Comparison of ENCODE assay signal across 15 mouse cellular contexts in the genomic region with DNA sequence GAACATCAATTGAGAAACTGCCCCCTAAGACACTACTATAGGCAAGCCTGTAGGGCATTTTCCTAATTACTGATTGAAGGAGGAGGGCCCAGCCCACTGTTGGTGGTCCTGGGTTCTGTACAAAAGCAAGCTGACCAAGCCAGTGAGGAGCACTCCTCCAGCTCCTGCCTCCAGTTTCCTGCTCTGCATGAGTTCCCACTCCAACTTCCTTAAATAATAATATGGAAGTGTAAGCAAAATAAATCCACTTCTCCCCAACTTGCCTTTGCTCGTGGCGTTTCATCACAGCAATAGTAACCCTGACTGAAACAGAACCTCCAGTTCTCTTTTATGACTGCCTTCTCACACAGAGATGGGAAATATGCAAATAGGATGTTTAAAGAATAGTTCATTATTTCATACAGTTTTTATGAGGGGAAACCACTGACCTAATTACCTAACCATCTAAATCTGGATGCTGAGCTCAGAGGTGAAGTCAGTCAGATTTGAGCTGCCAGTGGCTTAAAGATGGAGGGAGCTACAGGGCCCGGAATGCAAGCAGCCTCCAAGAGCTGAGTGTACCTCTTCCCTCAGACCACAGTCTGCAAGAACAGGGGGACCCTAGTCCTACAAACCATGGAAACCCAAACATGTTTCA.
DNase-seq lines count a peak whose midpoint lies in the region; ATAC-seq and TF ChIP-seq lines count a peak whose summit lies in the region.
"Had no signal": no experiment of that assay in that cellular context is flagged by ENCODE, and none has a peak within 500 bp of the region (broad histone marks: within the 10 kb centered on the region; RNA-seq: fewer than 3 reads in every experiment).

No protein-coding gene starts in this region.

- peaks cover 39% of the 10 kb centered on the region for H3K4me1 ChIP-seq in heart, embryonic 10.5 days
- H3K4me1 ChIP-seq in heart, embryonic 12.5 days (replicated peaks), result peaks cover 42% of the 10 kb centered on the region
- H3K4me1 ChIP-seq in CH12.LX (ENCODE audit: control insufficient read depth in 1 of 2, insufficient read depth in 2 of 2), result peaks cover 6 to 22% of the 10 kb centered on the region in 2 experiments
- H3K4me1 ChIP-seq in hindbrain, embryonic 16.5 days (ENCODE audit: control insufficient read depth, insufficient read depth, low read depth, low read length), result peaks cover 4% of the 10 kb centered on the region

- dilution Hi-C loops in CH12.LX (cut with MboI; ENCODE audit: extremely low pct_ligation_motif_present, extremely low pct_unique_long_range_greater_than_20kb, low sequenced_read_pairs), result no loop called here

- in situ Hi-C loops in CH12.LX (cut with MboI; ENCODE audit: low pct_ligation_motif_present, low pct_unique_long_range_greater_than_20kb, low sequenced_read_pairs), result loop anchor here (25.0 kb wide), 1 partner anchor 487 kb away; no protein-coding TSS in a partner anchor

- ATAC-seq in heart, embryonic 12.5 days (ENCODE audit: insufficient number of reproducible peaks, low FRiP score), result no peak
- ATAC-seq in hindbrain, embryonic 16.5 days, result no peak
- ATAC-seq: intestine, embryonic 16.5 days; liver, embryonic 12.5 days had no signal

- TF ChIP-seq POLR2A in CH12.LX (IDR thresholded peaks at IDR 0.05; ENCODE audit: low read depth, low read length), result no peak

- H3K9ac ChIP-seq in heart, embryonic 12.5 days, result no peak overlapping the region
- H3K9ac ChIP-seq in CH12.LX (ENCODE audit: insufficient read depth, low read depth), result no peak overlapping the region
- no peak overlapping the region for H3K9ac ChIP-seq in hindbrain, embryonic 16.5 days (ENCODE audit: low read depth, low read length)
- H3K9ac ChIP-seq: embryonic facial prominence, embryonic 13.5 days; liver, embryonic 12.5 days; neural tube, embryonic 15.5 days had no signal

- TF ChIP-seq EP300 in CH12.LX (IDR thresholded peaks at IDR 0.05; ENCODE audit: low read length), result 0 out of 2 replicates have a peak, but pooled peaks have one; percentile 40

- no peak overlapping the region for H3K27ac ChIP-seq in heart, embryonic 10.5 days
- H3K27ac ChIP-seq in heart, embryonic 12.5 days (ENCODE audit: poor library complexity, severe bottlenecking), result no peak overlapping the region
- H3K27ac ChIP-seq in CH12.LX (ENCODE audit: insufficient read depth, low read depth), result no peak overlapping the region
- H3K27ac ChIP-seq in hindbrain, embryonic 16.5 days (ENCODE audit: low read depth, low read length), result no peak overlapping the region
- H3K27ac ChIP-seq: embryonic facial prominence, embryonic 13.5 days; liver, embryonic 12.5 days; midbrain, embryonic 10.5 days; neural tube, embryonic 15.5 days had no signal

- peaks cover 36% of the 10 kb centered on the region; the same call in 1 of the 2 replicates for H3K27me3 ChIP-seq in heart, embryonic 10.5 days (ENCODE audit: insufficient read depth, poor library complexity, severe bottlenecking)
- H3K27me3 ChIP-seq in heart, embryonic 12.5 days (replicated peaks), result 0 out of 2 replicates have a peak, but pooled peaks cover 13% of the 10 kb centered on the region
- no peaks in the 10 kb centered on the region for H3K27me3 ChIP-seq in CH12.LX (replicated peaks)
- no peaks in the 10 kb centered on the region for H3K27me3 ChIP-seq in hindbrain, embryonic 16.5 days (replicated peaks; ENCODE audit: control insufficient read depth, insufficient read depth, low read length)
- H3K27me3 ChIP-seq: embryonic facial prominence, embryonic 13.5 days; liver, embryonic 12.5 days; neural tube, embryonic 15.5 days had no signal

- H3K4me3 ChIP-seq in heart, embryonic 10.5 days, result no peak overlapping the region
- no peak overlapping the region for H3K4me3 ChIP-seq in heart, embryonic 12.5 days
- no peak overlapping the region for H3K4me3 ChIP-seq in CH12.LX (replicated peaks in 1 of 3; ENCODE audit: low read depth in 2 of 3, low read length in 2 of 3, poor library complexity in 1 of 3)
- no peak overlapping the region for H3K4me3 ChIP-seq in hindbrain, embryonic 16.5 days (ENCODE audit: low read length)
- H3K4me3 ChIP-seq: embryonic facial prominence, embryonic 13.5 days; liver, embryonic 12.5 days; midbrain, embryonic 10.5 days; neural tube, embryonic 15.5 days had no signal

- TF ChIP-seq CTCF in CH12.LX (conservative IDR thresholded peaks at IDR 0.05 in 1 of 2, IDR thresholded peaks at IDR 0.05 in 1 of 2; ENCODE audit: low read depth in 2 of 2, low read length in 2 of 2), result no peak

- no peaks in the 10 kb centered on the region for H3K79me2 ChIP-seq in CH12.LX (replicated peaks; ENCODE audit: control insufficient read depth, extremely low read depth, insufficient read depth, poor library complexity, severe bottlenecking)

- peaks cover 22% of the 10 kb centered on the region for H3K36me3 ChIP-seq in heart, embryonic 10.5 days
- peaks cover 37% of the 10 kb centered on the region for H3K36me3 ChIP-seq in heart, embryonic 12.5 days
- H3K36me3 ChIP-seq in CH12.LX (replicated peaks in 1 of 2; ENCODE audit: control insufficient read depth in 1 of 2, insufficient read depth in 1 of 2, low read length in 1 of 2), result peaks cover 0 to 28% of the 10 kb centered on the region in 2 experiments
- H3K36me3 ChIP-seq in hindbrain, embryonic 16.5 days (ENCODE audit: control insufficient read depth, insufficient read depth, low read length), result peaks cover 3% of the 10 kb centered on the region; the same call in 1 of the 2 replicates

- H3K4me2 ChIP-seq in heart, embryonic 12.5 days, result no peak overlapping the region
- H3K4me2 ChIP-seq in CH12.LX (ENCODE audit: insufficient read depth, low read depth, poor library complexity, severe bottlenecking), result no peak overlapping the region
- no peak overlapping the region for H3K4me2 ChIP-seq in hindbrain, embryonic 16.5 days (ENCODE audit: low read length)
- H3K4me2 ChIP-seq: embryonic facial prominence, embryonic 13.5 days; liver, embryonic 12.5 days; neural tube, embryonic 15.5 days had no signal

- no peaks in the 10 kb centered on the region for H3K9me3 ChIP-seq in heart, embryonic 10.5 days
- H3K9me3 ChIP-seq in heart, embryonic 12.5 days (replicated peaks), result no peaks in the 10 kb centered on the region
- H3K9me3 ChIP-seq in CH12.LX (replicated peaks; ENCODE audit: low read length), result no peaks in the 10 kb centered on the region
- H3K9me3 ChIP-seq in hindbrain, embryonic 16.5 days (ENCODE audit: control insufficient read depth, low read length), result no peaks in the 10 kb centered on the region
- H3K9me3 ChIP-seq: embryonic facial prominence, embryonic 13.5 days; liver, embryonic 12.5 days; midbrain, embryonic 10.5 days; neural tube, embryonic 15.5 days had no signal

- DNase-seq in heart, embryonic 10.5 days (ENCODE audit: low spot score), result peak; percentile 55
- peak; percentile 41 for DNase-seq in lung, postnatal 36 days
- DNase-seq in lung, postnatal 10 days, result no peak
- DNase-seq in A20 (ENCODE audit: low read depth, low spot score), result peak; percentile 59
- DNase-seq in CH12.LX (ENCODE audit: extremely low read depth), result peak; percentile 62
- DNase-seq in retina, embryonic 14.5 days (ENCODE audit: low spot score), result no peak
- DNase-seq: retina, postnatal 1 day; thymus, adult 18-20 months had no signal

- 83% methylated on average over 3 of the region's 3 CpGs for WGBS in heart, embryonic 10.5 days
- 86% methylated on average over 3 of the region's 3 CpGs for WGBS in heart, embryonic 12.5 days
- 69% methylated on average over 3 of the region's 3 CpGs for WGBS in hindbrain, embryonic 16.5 days

- TF ChIP-seq RAD21 in CH12.LX (IDR thresholded peaks at IDR 0.05; ENCODE audit: low read depth, low read length), result no peak

TF ChIP-seq in CH12.LX, 34 proteins besides CTCF, POLR2A, EP300 and RAD21:
- peak; percentile 58 for TF ChIP-seq JUN (IDR thresholded peaks at IDR 0.05; ENCODE audit: insufficient read depth, low read depth, low read length)
- TF ChIP-seq MAX (IDR thresholded peaks at IDR 0.05; ENCODE audit: low read length), result no peak
- no peak for TF ChIP-seq ZC3H11A (IDR thresholded peaks at IDR 0.05; ENCODE audit: low read depth, low read length)
- no peak for TF ChIP-seq MXI1 (IDR thresholded peaks at IDR 0.05; ENCODE audit: low read depth, low read length)
- TF ChIP-seq CHD1 (IDR thresholded peaks at IDR 0.05; ENCODE audit: low read depth, low read length), result no peak
- TF ChIP-seq HCFC1 (IDR thresholded peaks at IDR 0.05; ENCODE audit: low read depth, low read length), result no peak
- TF ChIP-seq USF1 (IDR thresholded peaks at IDR 0.05; ENCODE audit: low read depth, low read length), result no peak
- no peak for TF ChIP-seq ZNF384 (IDR thresholded peaks at IDR 0.05; ENCODE audit: low read depth, low read length)
- TF ChIP-seq KAT2A (IDR thresholded peaks at IDR 0.05; ENCODE audit: insufficient replicate concordance, low read length), result no peak
- TF ChIP-seq ZKSCAN1 (IDR thresholded peaks at IDR 0.05; ENCODE audit: borderline replicate concordance, low read depth, low read length), result no peak
- TF ChIP-seq MAFK (IDR thresholded peaks at IDR 0.05; ENCODE audit: insufficient replicate concordance, low read length), result no peak
- TF ChIP-seq POLR2AphosphoS2 (IDR thresholded peaks at IDR 0.05; ENCODE audit: low read depth, low read length), result no peak
- no peak for TF ChIP-seq TCF12 (IDR thresholded peaks at IDR 0.05; ENCODE audit: low read depth, low read length)
- TF ChIP-seq SIN3A (IDR thresholded peaks at IDR 0.05; ENCODE audit: low read length), result no peak
- no peak for TF ChIP-seq UBTF (IDR thresholded peaks at IDR 0.05; ENCODE audit: low read depth, low read length)
- TF ChIP-seq ELF1 (IDR thresholded peaks at IDR 0.05; ENCODE audit: low read depth, low read length), result no peak
- no peak for TF ChIP-seq MAZ (IDR thresholded peaks at IDR 0.05; ENCODE audit: low read depth, low read length)
- no peak for TF ChIP-seq CHD2 (IDR thresholded peaks at IDR 0.05; ENCODE audit: low read length)
- 0 out of 2 replicates have a peak, but pooled peaks have one; percentile 37 for TF ChIP-seq ETS1 (conservative IDR thresholded peaks at IDR 0.05; ENCODE audit: low read depth, low read length)
- no peak for TF ChIP-seq RCOR1 (conservative IDR thresholded peaks at IDR 0.05; ENCODE audit: low read depth, low read length)
- no peak for TF ChIP-seq GABPA (IDR thresholded peaks at IDR 0.05; ENCODE audit: insufficient replicate concordance, low read depth, low read length)
- TF ChIP-seq MEF2A (IDR thresholded peaks at IDR 0.05; ENCODE audit: borderline replicate concordance, low read depth, low read length), result peak; percentile 95
- TF ChIP-seq USF2 (conservative IDR thresholded peaks at IDR 0.05; ENCODE audit: low read depth, low read length), result no peak
- TF ChIP-seq PAX5 (IDR thresholded peaks at IDR 0.05; ENCODE audit: low read length), result no peak
- no peak for TF ChIP-seq TBP (conservative IDR thresholded peaks at IDR 0.05; ENCODE audit: low read depth, low read length)

Comparison
In these comparisons a context has a peak if more than half of its experiments do, and no peak if none do; other contexts are left out.
1. DNase-seq: peak in heart, embryonic 10.5 days (single experiment), lung, postnatal 36 days (single experiment), A20 (single experiment) and CH12.LX (single experiment); none in lung, postnatal 10 days (single experiment) and retina, embryonic 14.5 days (single experiment).